Mouse (Mus musculus): ENCODE measurements around the gene Kcnk13. TPM values are rescaled to one million over a fixed set of nuclear protein-coding genes. Genes with fewer than 3 reads are reported as not detected.

Gene Kcnk13
- total and polyA plus RNA-seq, 3 experiments: 0.13 TPM; not detected in 2

Other genes starting within 250 kb of the Kcnk13 start
- 6.6 and 7.9 TPM in 2 replicates for gene Efcab11, start 80.1 kb upstream of the Kcnk13 start, total RNA-seq (2012; rRNA removed)
- 11.1 and 12.2 TPM in 2 replicates for gene Efcab11, start 80.1 kb upstream of the Kcnk13 start, total RNA-seq (2014; rRNA removed)
- 6.6 and 8.0 TPM in 2 replicates for gene Efcab11, start 80.1 kb upstream of the Kcnk13 start, polyA plus RNA-seq (2012; ENCODE audit: insufficient read length, low read depth)
- 23.4 and 27.4 TPM in 2 replicates for gene Tdp1, start 80.0 kb upstream of the Kcnk13 start, total RNA-seq (2012; rRNA removed)
- 16.1 and 16.9 TPM in 2 replicates for gene Tdp1, start 80.0 kb upstream of the Kcnk13 start, total RNA-seq (2014; rRNA removed)
- 48.3 and 53.7 TPM in 2 replicates for gene Tdp1, start 80.0 kb upstream of the Kcnk13 start, polyA plus RNA-seq (2012; ENCODE audit: insufficient read length, low read depth)
- gene Psmc1, start 145.7 kb downstream of the Kcnk13 start, total RNA-seq (2012; rRNA removed): 244 and 326 TPM in 2 replicates
- gene Psmc1, start 145.7 kb downstream of the Kcnk13 start, total RNA-seq (2014; rRNA removed): 278 and 297 TPM in 2 replicates
- gene Psmc1, start 145.7 kb downstream of the Kcnk13 start, polyA plus RNA-seq (2012; ENCODE audit: insufficient read length, low read depth): 501 and 701 TPM in 2 replicates
- gene Nrde2, start 195.2 kb downstream of the Kcnk13 start, total RNA-seq (2012; rRNA removed): 18.9 and 21.5 TPM in 2 replicates
- 24.9 and 25.6 TPM in 2 replicates for gene Nrde2, start 195.2 kb downstream of the Kcnk13 start, total RNA-seq (2014; rRNA removed)
- gene Nrde2, start 195.2 kb downstream of the Kcnk13 start, polyA plus RNA-seq (2012; ENCODE audit: insufficient read length, low read depth): 23.6 and 29.2 TPM in 2 replicates
- 750 and 836 TPM in 2 replicates for gene Calm1, start 234.9 kb downstream of the Kcnk13 start, total RNA-seq (2012; rRNA removed)
- 425 and 450 TPM in 2 replicates for gene Calm1, start 234.9 kb downstream of the Kcnk13 start, total RNA-seq (2014; rRNA removed)
- 627 and 753 TPM in 2 replicates for gene Calm1, start 234.9 kb downstream of the Kcnk13 start, polyA plus RNA-seq (2012; ENCODE audit: insufficient read length, low read depth)

Measured in CH12.LX (cell line).